Comparison of ENCODE assay signal across 8 mouse cellular contexts in genomic region chr4:94613972-94614626, GRCm38 (mm10). TPM values are rescaled to one million over a fixed set of nuclear protein-coding genes. Genes with fewer than 3 reads are reported as not detected.
DNase-seq lines count a peak whose midpoint lies in the region; ATAC-seq lines count a peak whose summit lies in the region.

TSS of gene Ift74 (plus strand) at chr4:94614491.

- no peaks in the 10 kb centered on the region for H3K9me3 ChIP-seq in hindbrain, embryonic 16.5 days (ENCODE audit: control insufficient read depth, low read length)

- no peaks in the 10 kb centered on the region for H3K36me3 ChIP-seq in hindbrain, embryonic 16.5 days (ENCODE audit: control insufficient read depth, insufficient read depth, low read length)
- H3K36me3 ChIP-seq in macrophage (ENCODE audit: inconsistent target), result no peaks in the 10 kb centered on the region

- ATAC-seq in hindbrain, embryonic 16.5 days, result peak; percentile 100

- WGBS in hindbrain, embryonic 16.5 days, result 2% methylated on average over 29 of the region's 29 CpGs
- WGBS in macrophage (ENCODE audit: missing documents), result 3% methylated on average over 28 of the region's 29 CpGs

- peak within 1 kb of the TSS; percentile 78 for H3K9ac ChIP-seq in hindbrain, embryonic 16.5 days (ENCODE audit: low read depth, low read length)

- peak; percentile 89 for DNase-seq in WW6 (ENCODE audit: low read depth, low spot score)
- DNase-seq in cerebellum, postnatal 4 days (ENCODE audit: low spot score in 2 of 2), result peak; percentile 84 to 91
- DNase-seq in gastrocnemius, adult 18-20 months (ENCODE audit: low spot score), result peak; percentile 96
- peak; percentile 94 to 95 for DNase-seq in left cerebral cortex, adult 18-20 months (ENCODE audit: low spot score in 2 of 2)
- peak; percentile 96 for DNase-seq in right cerebral cortex, adult 18-20 months
- peak; percentile 69 for DNase-seq in urinary bladder, postnatal 10 days (ENCODE audit: low spot score)

- no peaks in the 10 kb centered on the region for H3K79me2 ChIP-seq in macrophage (ENCODE audit: inconsistent target)

- H3K27me3 ChIP-seq in hindbrain, embryonic 16.5 days (replicated peaks; ENCODE audit: control insufficient read depth, insufficient read depth, low read length), result no peaks in the 10 kb centered on the region

- peak within 1 kb of the TSS; percentile 75 for H3K4me3 ChIP-seq in hindbrain, embryonic 16.5 days (ENCODE audit: low read length)
- H3K4me3 ChIP-seq in macrophage (ENCODE audit: inconsistent target), result peak within 1 kb of the TSS; percentile 75

- peaks cover 6% of the 10 kb centered on the region for H3K4me1 ChIP-seq in hindbrain, embryonic 16.5 days (ENCODE audit: control insufficient read depth, insufficient read depth, low read depth, low read length)

- peak within 1 kb of the TSS; percentile 77 for H3K27ac ChIP-seq in hindbrain, embryonic 16.5 days (ENCODE audit: low read depth, low read length)
- 0 out of 2 replicates have a peak within 1 kb of the TSS, but pooled peaks have one; percentile 14 for H3K27ac ChIP-seq in macrophage

- H3K4me2 ChIP-seq in hindbrain, embryonic 16.5 days (ENCODE audit: low read length), result peak within 1 kb of the TSS; percentile 60

RNA-seq across cellular contexts. Expression of gene Ift74, which starts in this region (rescaled TPM):
- total RNA-seq in gastrocnemius, adult 18-20 months (2021), result 1 to 10 TPM; 6.3 to 6.4 TPM
- 20.4 and 21.9 TPM in 2 replicates for polyA plus RNA-seq in hindbrain, embryonic 16.5 days (2015; fragmentation: Nextera tagmentation; extraction: Ambion mirVana)
- total RNA-seq in left cerebral cortex, adult 18-20 months (2021), result 10 to 100 TPM; 24.4 to 26.1 TPM
- total RNA-seq in macrophage (2018; cell fraction: chromatin; rRNA removed), result 10 to 100 TPM in 16 of 26 experiments, 1 to 10 TPM in 9, under 1 TPM in 1; 0.94 to 26.1 (median 12.9) TPM
- total RNA-seq in macrophage (2018; cell fraction: cytosol; rRNA removed), result 1 to 10 TPM; 5.1 to 9.5 (median 7.1) TPM
- total RNA-seq in macrophage (2018; cell fraction: nucleus; rRNA removed), result 10 to 100 TPM in 7 of 26 experiments, 1 to 10 TPM in 19; 2.5 to 15.2 (median 6.8) TPM
- polyA plus RNA-seq in macrophage (2018), result 7.3 to 14.6 TPM (median 8.3 TPM) in 3 replicates

Comparison
In these comparisons a context has a peak if more than half of its experiments do, and no peak if none do; other contexts are left out.
1. Peak in every context shown above with its lines: DNase-seq, ATAC-seq, H3K4me3 ChIP-seq and H3K27ac ChIP-seq.